Mouse (Mus musculus) hindbrain, embryonic 14.5 days (tissue): ENCODE measurements at regions not wholly inside any gene's neighbourhood (a gene's known extent, or its start where the extent isn't known, plus 50 kb on each side); places are given as distances from the start of the nearest gene placed in this dataset.

ENCODE experiments used
- ATAC-seq: fragments of 200-750 bp; cut with Nextera tagmentation; 2 replicates; pipeline ENCODE4 v1.8.0; 2017; ENCODE audit warnings: moderate number of reproducible peaks, mild to moderate bottlenecking, moderate TSS enrichment, moderate library complexity; ENCODE audit not compliant: low FRiP score
- DNase-seq: peaks from one replicate; pipeline ENCODE4 v3.0.0-alpha.2; 2015; ENCODE audit warnings: low spot score
- H3K27ac ChIP-seq: fragments of 300-500 bp; sonication (generic); 2 replicates; pipeline ENCODE4 v1.5.1; 2014; ENCODE audit warnings: mild to moderate bottlenecking, moderate library complexity
- H3K27me3 ChIP-seq: fragments of 300-500 bp; sonication (generic); 2 replicates; pipeline ENCODE4 v1.6.1; 2014; ENCODE audit warnings: mild to moderate bottlenecking, low read length, mixed read lengths; ENCODE audit not compliant: control insufficient read depth, insufficient read depth
- H3K36me3 ChIP-seq: fragments of 300-500 bp; sonication (generic); replicated peaks from 2 replicates; pipeline ENCODE4 v1.6.1; 2014; ENCODE audit not compliant: control insufficient read depth, insufficient read depth
- H3K4me1 ChIP-seq: fragments of 300-500 bp; sonication (generic); replicated peaks from 2 replicates; pipeline ENCODE4 v1.6.1; 2014; ENCODE audit warnings: antibody characterized with exemption, low read length, mixed read lengths; ENCODE audit not compliant: control insufficient read depth, insufficient read depth
- H3K4me2 ChIP-seq: fragments of 300-500 bp; sonication (generic); replicated peaks from 2 replicates; pipeline ENCODE4 v1.6.1; 2014; ENCODE audit warnings: mild to moderate bottlenecking, moderate library complexity
- H3K4me3 ChIP-seq: fragments of 300-500 bp; sonication (generic); replicated peaks from 2 replicates; pipeline ENCODE4 v1.5.1; 2014; ENCODE audit warnings: mild to moderate bottlenecking, low read length
- H3K9ac ChIP-seq: fragments of 300-500 bp; sonication (generic); 2 replicates; pipeline ENCODE4 v1.6.1; 2014
- H3K9me3 ChIP-seq: fragments of 300-500 bp; sonication (generic); 2 replicates; pipeline ENCODE4 v1.6.1; 2016; ENCODE audit warnings: low read length; ENCODE audit not compliant: control insufficient read depth
- WGBS: fragments of 180-500 bp; shearing (Covaris S2); extraction: QIAGEN DNeasy Blood & Tissue Kit; methylation state at CpG from one replicate; pipeline ENCODE4 v1.1.7; 2014; 5-methylcytosine and 5-hydroxymethylcytosine counted together

DNA sequence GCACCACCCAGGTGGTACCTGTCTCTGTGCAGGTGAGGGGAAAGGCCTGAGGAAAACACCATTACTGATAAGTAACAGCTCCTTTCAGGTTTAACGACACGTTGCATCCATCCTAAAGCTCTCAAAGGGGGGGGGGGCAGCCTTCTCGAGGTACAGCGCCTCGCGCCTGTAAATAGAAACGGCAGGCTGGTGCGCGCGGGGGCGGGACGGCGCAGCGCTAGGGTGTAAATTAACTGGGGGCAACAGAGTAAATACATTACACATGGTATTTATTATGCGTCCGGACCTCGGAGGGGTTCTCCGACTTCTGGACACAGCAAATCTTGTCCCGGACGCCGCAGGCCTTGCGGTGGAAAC is 353.3 kb downstream of the Bcor start:
- H3K4me1 ChIP-seq: peaks cover 15% of the 10 kb centered on the region; the same call in 1 of the 2 replicates
- H3K9me3 ChIP-seq: no peaks in the 10 kb centered on the region
- WGBS: 4% methylated on average over 22 of the region's 22 CpGs
- DNase-seq (no peak), ATAC-seq (0 out of 2 replicates have a peak, but pooled peaks have one; percentile 7)
- peak overlapping the region; percentile 55 for H3K9ac ChIP-seq
- H3K27me3 ChIP-seq: peaks cover 38% of the 10 kb centered on the region; the same call in 1 of the 2 replicates
- peak overlapping the region; percentile 53 for H3K4me2 ChIP-seq
- H3K36me3 ChIP-seq: no peaks in the 10 kb centered on the region
- peak overlapping the region; percentile 87 for H3K27ac ChIP-seq
- H3K4me3 ChIP-seq: peak overlapping the region; percentile 36

DNA sequence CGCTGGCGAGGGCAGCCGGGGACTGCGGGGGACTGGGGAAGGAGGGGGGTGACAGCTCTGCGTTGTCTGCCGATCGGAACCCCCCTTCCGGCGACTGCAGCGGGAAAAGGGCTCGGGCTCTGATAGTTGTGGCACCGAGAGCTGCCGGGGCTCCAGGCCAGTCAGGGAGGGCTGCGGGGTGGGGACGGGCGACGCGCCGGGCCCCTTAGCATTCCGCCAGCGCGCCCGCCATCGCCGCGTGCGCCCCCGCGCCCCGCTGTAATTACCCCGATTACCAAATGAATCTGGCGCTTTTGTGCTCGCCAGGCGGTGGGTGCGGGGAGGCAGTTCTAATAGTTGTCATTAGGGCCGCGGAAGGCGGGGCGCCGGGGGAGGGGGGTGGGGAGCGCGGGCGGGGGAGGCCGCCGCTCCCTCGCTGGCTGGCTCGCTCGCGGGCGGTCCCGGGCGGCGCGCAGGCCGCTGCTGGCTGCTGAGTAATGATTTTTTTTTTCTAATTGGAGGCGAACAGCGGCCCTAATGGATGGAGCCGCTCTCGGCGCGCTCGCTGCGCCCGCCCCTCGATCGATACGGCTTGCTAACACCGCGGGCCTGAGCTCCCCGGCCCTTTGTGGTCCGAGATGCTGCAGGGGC is 352.8 kb downstream of the Bcor start:
- DNase-seq (peak; percentile 48), ATAC-seq (peak; percentile 80)
- no peaks in the 10 kb centered on the region for H3K9me3 ChIP-seq
- peak overlapping the region; percentile 87 for H3K27ac ChIP-seq
- H3K4me2 ChIP-seq: peak overlapping the region; percentile 53
- peaks cover 15% of the 10 kb centered on the region; the same call in 1 of the 2 replicates for H3K4me1 ChIP-seq
- H3K9ac ChIP-seq: peak overlapping the region; percentile 55
- H3K27me3 ChIP-seq: peaks cover 38% of the 10 kb centered on the region; the same call in 1 of the 2 replicates
- H3K36me3 ChIP-seq: no peaks in the 10 kb centered on the region
- peak overlapping the region; percentile 36 for H3K4me3 ChIP-seq
- 6% methylated on average over 34 of the region's 71 CpGs for WGBS

DNA sequence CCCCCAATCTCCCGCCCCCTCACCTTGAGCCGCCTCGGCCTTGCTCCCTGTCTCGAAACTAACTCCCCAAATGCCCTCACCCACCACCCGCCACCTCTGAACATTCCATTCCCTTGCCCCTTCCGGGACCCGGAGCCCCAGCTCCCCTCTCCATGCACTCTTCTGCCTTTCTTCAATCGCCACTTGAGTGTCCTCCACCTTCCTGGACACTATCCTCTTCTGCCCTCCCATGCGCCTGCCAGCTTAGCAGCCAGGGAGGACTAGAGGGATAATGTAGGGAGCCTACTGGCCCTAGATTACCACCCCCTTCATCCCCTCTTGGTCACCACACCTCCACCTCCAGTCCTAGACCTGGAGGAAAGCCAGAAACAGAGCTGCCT is 352.3 kb downstream of the Bcor start:
- Histone ChIP-seq H3K27ac (peak overlapping the region; percentile 87), H3K9me3 (no peaks in the 10 kb centered on the region), H3K9ac (peak overlapping the region; percentile 55), H3K4me2 (peak overlapping the region; percentile 53), H3K27me3 (peaks cover 38% of the 10 kb centered on the region; the same call in 1 of the 2 replicates), H3K4me1 (peaks cover 15% of the 10 kb centered on the region; the same call in 1 of the 2 replicates), H3K36me3 (no peaks in the 10 kb centered on the region), H3K4me3 (peak overlapping the region; percentile 36)
- DNase-seq (no peak), ATAC-seq (peak; percentile 43)
- WGBS: 7% methylated on average over 9 of the region's 9 CpGs

DNA sequence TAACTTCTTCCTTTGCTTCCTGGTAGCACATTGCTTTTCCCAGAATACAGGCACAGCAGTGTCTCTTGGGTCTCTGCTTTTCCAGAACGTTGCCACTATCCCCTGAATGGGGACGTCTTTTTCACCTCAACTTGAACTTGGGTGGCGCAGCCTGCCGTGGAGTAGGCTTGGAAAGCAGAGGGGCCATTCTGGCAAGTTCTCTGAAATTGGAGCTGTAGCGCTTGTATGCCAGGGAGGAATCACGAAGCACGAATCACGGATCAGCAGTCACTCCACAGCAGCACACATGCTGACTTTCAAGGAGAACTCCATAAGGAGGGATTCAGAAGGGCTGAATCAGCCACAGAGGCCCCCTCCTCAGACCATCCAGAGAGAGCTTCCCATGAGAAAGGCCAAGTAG is 351.2 kb downstream of the Bcor start:
- Histone ChIP-seq H3K9me3 (no peaks in the 10 kb centered on the region), H3K4me1 (peaks cover 11% of the 10 kb centered on the region; the same call in 1 of the 2 replicates), H3K4me3 (no peak overlapping the region), H3K4me2 (no peak overlapping the region), H3K36me3 (no peaks in the 10 kb centered on the region), H3K27ac (no peak overlapping the region), H3K27me3 (peaks cover 38% of the 10 kb centered on the region; the same call in 1 of the 2 replicates), H3K9ac (no peak overlapping the region)
- DNase-seq: no peak
- WGBS: 56% methylated on average over 8 of the region's 8 CpGs
- no peak for ATAC-seq

DNA sequence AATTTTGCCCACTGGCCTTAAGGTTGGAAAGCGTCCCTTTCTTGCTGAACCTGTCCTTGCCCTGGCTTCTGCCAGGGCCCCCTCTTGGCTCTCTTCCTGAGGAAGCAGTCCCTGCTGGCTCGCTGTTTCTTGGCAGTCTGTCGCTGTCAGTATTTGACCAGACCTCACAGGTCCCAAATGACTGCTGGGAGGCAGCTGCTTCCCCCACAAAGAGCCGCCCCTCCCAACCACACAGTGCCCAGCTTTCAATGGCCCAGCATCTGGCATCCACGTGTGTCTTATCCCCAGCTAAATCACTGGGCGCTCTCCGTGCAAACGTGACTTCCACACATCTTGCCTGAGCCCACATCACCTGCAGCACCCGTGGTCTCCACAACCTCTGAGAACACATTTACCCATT is 345.3 kb downstream of the Bcor start:
- no peaks in the 10 kb centered on the region; the same call in 1 of the 2 replicates for H3K27me3 ChIP-seq
- H3K9me3 ChIP-seq: no peaks in the 10 kb centered on the region
- WGBS: 25% methylated on average over 9 of the region's 9 CpGs
- H3K36me3 ChIP-seq: no peaks in the 10 kb centered on the region
- DNase-seq: no peak
- no peak overlapping the region for H3K4me2 ChIP-seq
- ATAC-seq: peak; percentile 48; the same call in 1 of the 2 replicates
- H3K9ac ChIP-seq: no peak overlapping the region
- no peak overlapping the region for H3K4me3 ChIP-seq
- no peaks in the 10 kb centered on the region for H3K4me1 ChIP-seq
- no peak overlapping the region for H3K27ac ChIP-seq

DNA sequence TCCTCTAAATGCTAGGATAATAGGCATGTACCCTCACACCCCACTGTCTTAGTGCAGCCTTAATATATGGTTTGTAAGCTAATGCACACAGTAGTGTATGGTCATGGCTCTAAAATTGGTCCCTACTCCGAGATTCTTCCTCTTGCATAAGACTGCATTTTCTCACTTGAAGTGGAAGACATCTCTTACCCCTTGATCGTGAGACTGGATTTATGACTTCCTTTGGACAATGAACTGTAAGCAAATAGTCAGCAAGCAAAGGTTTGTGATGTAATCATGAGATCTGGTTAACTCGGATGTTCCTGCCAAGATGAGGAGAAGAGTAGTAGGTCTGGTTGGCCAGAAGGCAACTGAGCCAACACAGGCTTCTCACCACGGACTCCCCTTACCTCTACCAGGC is 344.3 kb downstream of the Bcor start:
- ATAC-seq: no peak
- no peak for DNase-seq
- H3K9ac ChIP-seq: no peak overlapping the region
- H3K4me2 ChIP-seq: no peak overlapping the region
- no peaks in the 10 kb centered on the region for H3K4me1 ChIP-seq
- no peaks in the 10 kb centered on the region; the same call in 1 of the 2 replicates for H3K27me3 ChIP-seq
- H3K36me3 ChIP-seq: no peaks in the 10 kb centered on the region
- whole genome bisulfite sequencing: 89% methylated on average over 4 of the region's 4 CpGs
- H3K4me3 ChIP-seq: no peak overlapping the region
- H3K27ac ChIP-seq: no peak overlapping the region
- H3K9me3 ChIP-seq: no peaks in the 10 kb centered on the region

DNA sequence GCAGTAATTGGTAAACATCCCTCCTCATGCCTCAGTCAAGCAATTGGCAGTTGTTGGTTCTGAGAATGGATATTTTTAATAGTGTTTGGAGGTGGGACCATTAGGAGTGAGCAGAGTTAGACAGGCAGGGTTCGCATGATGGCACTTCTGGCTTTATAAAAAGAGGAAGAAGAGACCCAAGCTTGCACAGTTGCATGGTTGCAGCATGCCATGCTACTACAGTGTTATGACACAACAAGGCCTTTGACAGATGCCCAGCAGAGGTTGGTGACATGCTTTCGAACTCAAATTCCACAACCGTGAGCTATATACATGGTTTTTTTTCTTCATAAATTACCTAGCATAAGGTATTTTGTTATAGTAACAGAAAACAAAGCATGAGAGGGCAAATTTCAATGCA is 341.5 kb downstream of the Bcor start:
- DNase-seq: no peak
- H3K9ac ChIP-seq: no peak overlapping the region
- 98% methylated on average over 3 of the region's 3 CpGs for WGBS
- peaks cover 9% of the 10 kb centered on the region; the same call in 1 of the 2 replicates for H3K27me3 ChIP-seq
- H3K4me2 ChIP-seq: no peak overlapping the region
- no peak overlapping the region for H3K4me3 ChIP-seq
- no peak overlapping the region for H3K27ac ChIP-seq
- H3K4me1 ChIP-seq: peaks cover 9% of the 10 kb centered on the region; the same call in 1 of the 2 replicates
- ATAC-seq: no peak
- H3K36me3 ChIP-seq: no peaks in the 10 kb centered on the region
- H3K9me3 ChIP-seq: no peaks in the 10 kb centered on the region

DNA sequence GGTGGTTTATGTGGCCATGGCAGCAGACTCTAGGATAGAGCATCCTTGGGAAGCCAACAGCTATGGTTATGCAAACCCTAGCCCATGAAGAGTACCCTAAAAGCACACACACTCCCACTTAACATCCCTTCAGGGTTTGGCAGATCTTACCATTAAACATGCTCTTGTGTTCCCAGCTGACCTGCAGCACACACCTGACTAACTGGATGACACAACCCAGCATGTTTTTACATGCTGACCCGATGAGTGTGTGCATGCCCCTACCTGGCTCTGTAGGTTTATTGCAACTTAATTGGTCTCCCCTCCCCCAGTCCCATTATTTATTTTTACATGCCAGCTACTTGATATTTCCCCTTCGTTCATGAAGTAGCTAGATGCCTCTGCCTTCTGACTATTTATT is 339.0 kb downstream of the Bcor start:
- Histone ChIP-seq H3K4me3 (no peak overlapping the region), H3K4me2 (no peak overlapping the region), H3K27me3 (peaks cover 9% of the 10 kb centered on the region; the same call in 1 of the 2 replicates), H3K9me3 (no peaks in the 10 kb centered on the region), H3K36me3 (no peaks in the 10 kb centered on the region), H3K27ac (no peak overlapping the region), H3K4me1 (peaks cover 9% of the 10 kb centered on the region; the same call in 1 of the 2 replicates), H3K9ac (no peak overlapping the region)
- DNase-seq (no peak), ATAC-seq (no peak)
- WGBS: 57% methylated on average over 2 of the region's 2 CpGs

DNA sequence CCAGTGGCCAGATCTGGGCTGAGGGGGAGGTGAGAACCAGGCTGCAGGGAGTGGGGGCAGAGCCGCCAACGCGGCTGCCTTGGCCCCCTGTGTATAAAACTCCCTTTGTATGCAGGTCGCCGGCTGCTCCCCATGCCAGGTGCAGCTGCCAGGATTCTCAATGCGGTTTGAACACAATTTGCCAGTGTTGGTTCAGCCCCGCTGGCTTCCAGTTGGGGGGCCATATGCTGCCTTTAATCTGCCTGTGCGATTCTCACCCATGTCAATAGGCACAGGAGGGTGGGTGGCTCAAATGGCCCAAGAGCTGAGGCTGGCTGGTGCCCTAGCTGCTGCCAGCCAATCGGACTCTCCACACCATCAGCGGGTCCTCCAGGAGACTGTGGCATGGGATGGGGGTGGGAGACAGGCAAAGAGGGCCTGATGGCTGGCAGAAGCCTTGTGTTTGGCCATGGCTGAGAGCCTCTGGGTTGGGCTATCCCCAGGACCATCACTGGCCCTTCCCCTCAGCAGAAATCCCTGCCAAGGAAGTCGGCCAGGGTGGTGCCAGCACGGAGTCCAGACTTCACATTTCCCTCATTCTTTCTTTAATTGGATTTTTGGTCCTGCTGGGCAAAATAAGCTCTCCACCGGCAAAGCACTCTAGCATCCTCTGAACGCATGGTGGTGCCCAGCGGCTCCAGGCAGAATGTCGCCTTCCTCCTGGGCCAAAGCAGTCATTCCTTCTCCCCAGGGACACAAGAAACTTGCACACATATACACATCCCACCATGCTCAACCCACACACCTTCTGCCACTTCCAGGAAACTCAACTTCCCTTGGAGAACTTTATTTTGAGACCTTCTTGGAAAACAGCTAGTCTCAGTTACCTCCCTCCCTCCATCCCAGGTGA is 338.0 kb downstream of the Bcor start:
- Histone ChIP-seq H3K9ac (no peak overlapping the region), H3K4me1 (peaks cover 18% of the 10 kb centered on the region; the same call in 1 of the 2 replicates), H3K27ac (0 out of 2 replicates have a peak overlapping the region, but pooled peaks have one; percentile 5), H3K27me3 (peaks cover 9% of the 10 kb centered on the region; the same call in 1 of the 2 replicates), H3K36me3 (no peaks in the 10 kb centered on the region), H3K4me3 (no peak overlapping the region), H3K9me3 (no peaks in the 10 kb centered on the region), H3K4me2 (no peak overlapping the region)
- 42% methylated on average over 16 of the region's 16 CpGs for WGBS
- DNase-seq: peak; percentile 41
- peak; percentile 83 for ATAC-seq
